Mouse (Mus musculus) MEL (cell line): ENCODE results near the gene Sparc. TPM values are rescaled to one million over a fixed set of nuclear protein-coding genes. Genes with fewer than 3 reads are reported as not detected.

Experiments used
- DNase-seq: peaks from one replicate; pipeline ENCODE4 v3.0.0; 2011; ENCODE audit warnings: low read depth, low spot score
- H3K27ac ChIP-seq: 2 replicates; pipeline ENCODE4 v1.5.1; 2012; ENCODE audit warnings: low read depth, mild to moderate bottlenecking, control low read depth, low read length, moderate library complexity; ENCODE audit not compliant: control insufficient read depth
- H3K27me3 ChIP-seq, 2 experiments: fragments of 150-350 bp in 1 of 2; sonication (generic) in 1 of 2; 2 replicates each; pipeline ENCODE4 v1.6.1; 2012; ENCODE audit warnings: low read length in 2 of 2, mild to moderate bottlenecking in 2 of 2, improper control_type of control experiment in 1 of 2, moderate library complexity in 1 of 2; ENCODE audit not compliant: insufficient read depth in 2 of 2, control insufficient read depth in 1 of 2
- H3K36me3 ChIP-seq, 2 experiments: 2 replicates each; pipeline ENCODE4 v1.6.1; 2012 to 2014; ENCODE audit warnings: low read length in 2 of 2, improper control_type of control experiment in 1 of 2, inconsistent platforms in 1 of 2, mild to moderate bottlenecking in 1 of 2; ENCODE audit not compliant: insufficient read depth in 2 of 2, control insufficient read depth in 1 of 2
- H3K4me1 ChIP-seq, 2 experiments: fragments of 150-350 bp in 1 of 2; sonication (generic) in 1 of 2; 2 replicates each; pipeline ENCODE4 v1.6.1; 2012; ENCODE audit warnings: low read length in 2 of 2, improper control_type of control experiment in 1 of 2, mild to moderate bottlenecking in 1 of 2; ENCODE audit not compliant: insufficient read depth in 2 of 2, control insufficient read depth in 1 of 2
- H3K4me3 ChIP-seq, 2 experiments: fragments of 150-350 bp in 1 of 2; sonication (generic) in 1 of 2; 2 replicates each; pipeline ENCODE4 v1.5.1; 2012; ENCODE audit warnings: low read depth in 2 of 2, low read length in 2 of 2, mild to moderate bottlenecking in 2 of 2, moderate library complexity in 2 of 2, control low read depth in 1 of 2, improper control_type of control experiment in 1 of 2; ENCODE audit not compliant: control insufficient read depth in 1 of 2, insufficient read depth in 1 of 2
- H3K79me2 ChIP-seq: 2 replicates; pipeline ENCODE4 v1.6.1; 2012; ENCODE audit warnings: mild to moderate bottlenecking, low read length, moderate library complexity; ENCODE audit not compliant: control insufficient read depth, poor library complexity, insufficient read depth
- H3K9ac ChIP-seq: 2 replicates; pipeline ENCODE4 v1.6.1; 2012; ENCODE audit warnings: low read depth, mild to moderate bottlenecking, control low read depth, low read length, moderate library complexity; ENCODE audit not compliant: control insufficient read depth, poor library complexity, severe bottlenecking
- H3K9me3 ChIP-seq: fragments of 150-350 bp; sonication (generic); replicated peaks from 2 replicates; pipeline ENCODE4 v1.6.1; 2012; ENCODE audit warnings: mild to moderate bottlenecking, low read length, improper control_type of control experiment, moderate library complexity; ENCODE audit not compliant: insufficient read depth
- BHLHE40 ChIP-seq: IDR thresholded peaks from 2 replicates; pipeline ENCODE4 v1.6.1; 2012; ENCODE audit warnings: low read depth, mild to moderate bottlenecking, inconsistent platforms, low read length, improper control_type of control experiment, borderline replicate concordance
- E2F4 ChIP-seq: IDR thresholded peaks from 2 replicates; pipeline ENCODE4 v1.6.1; 2011; ENCODE audit warnings: low read depth, low read length, improper control_type of control experiment, borderline replicate concordance
- ELF1 ChIP-seq: IDR thresholded peaks from 2 replicates; pipeline ENCODE4 v1.6.1; 2014; ENCODE audit warnings: low read depth, mild to moderate bottlenecking, inconsistent platforms, low read length, improper control_type of control experiment, moderate library complexity
- ETS1 ChIP-seq: IDR thresholded peaks from 2 replicates; pipeline ENCODE4 v1.6.1; 2012; ENCODE audit warnings: low read depth, mild to moderate bottlenecking, inconsistent platforms, low read length, improper control_type of control experiment, moderate library complexity
- GABPA ChIP-seq: IDR thresholded peaks from 2 replicates; pipeline ENCODE4 v1.6.1; 2012; ENCODE audit warnings: low read depth, mild to moderate bottlenecking, inconsistent platforms, low read length, improper control_type of control experiment, moderate library complexity
- GATA1 ChIP-seq: IDR thresholded peaks from 2 replicates; pipeline ENCODE4 v1.6.1; 2011; ENCODE audit warnings: low read depth, low read length, improper control_type of control experiment
- MAFK ChIP-seq: IDR thresholded peaks from 2 replicates; pipeline ENCODE4 v1.6.1; 2011; ENCODE audit warnings: low read depth, mild to moderate bottlenecking, low read length, improper control_type of control experiment, borderline replicate concordance
- MAX ChIP-seq: IDR thresholded peaks from 2 replicates; pipeline ENCODE4 v1.6.1; 2011; ENCODE audit warnings: low read length, improper control_type of control experiment
- MEF2A ChIP-seq: IDR thresholded peaks from 2 replicates; pipeline ENCODE4 v1.6.1; 2014; ENCODE audit warnings: low read depth, mild to moderate bottlenecking, inconsistent platforms, low read length, improper control_type of control experiment; ENCODE audit not compliant: poor library complexity, insufficient replicate concordance, severe bottlenecking; ENCODE audit errors: extremely low read depth
- MYC ChIP-seq: IDR thresholded peaks from 2 replicates; pipeline ENCODE4 v1.6.1; 2011; ENCODE audit warnings: low read depth, mild to moderate bottlenecking, low read length, improper control_type of control experiment, moderate library complexity
- NELFE ChIP-seq: IDR thresholded peaks from 2 replicates; pipeline ENCODE4 v1.6.1; 2011; ENCODE audit warnings: low read depth, low read length, improper control_type of control experiment
- NRF1 ChIP-seq: IDR thresholded peaks from 2 replicates; pipeline ENCODE4 v1.6.1; 2014; ENCODE audit warnings: low read depth, mild to moderate bottlenecking, inconsistent platforms, low read length, improper control_type of control experiment, moderate library complexity; ENCODE audit not compliant: poor library complexity, insufficient read depth, severe bottlenecking
- POLR2A ChIP-seq, 2 experiments: IDR thresholded peaks; 2 replicates each; pipeline ENCODE4 v1.6.1; 2011 to 2012; ENCODE audit warnings: low read length in 2 of 2, mild to moderate bottlenecking in 2 of 2, control low read depth in 1 of 2, improper control_type of control experiment in 1 of 2, low read depth in 1 of 2, moderate library complexity in 1 of 2; ENCODE audit not compliant: control insufficient read depth in 1 of 2, insufficient read depth in 1 of 2, poor library complexity in 1 of 2
- POLR2AphosphoS2 ChIP-seq: IDR thresholded peaks from 2 replicates; pipeline ENCODE4 v1.6.1; 2011; ENCODE audit warnings: low read length, improper control_type of control experiment
- SIN3A ChIP-seq: IDR thresholded peaks from 2 replicates; pipeline ENCODE4 v1.6.1; 2012; ENCODE audit warnings: low read length, improper control_type of control experiment, inconsistent platforms
- SMC3 ChIP-seq: IDR thresholded peaks from 2 replicates; pipeline ENCODE4 v1.6.1; 2011; ENCODE audit warnings: low read depth, low read length, improper control_type of control experiment
- TAL1 ChIP-seq: IDR thresholded peaks from 2 replicates; pipeline ENCODE4 v1.6.1; 2012; ENCODE audit warnings: mild to moderate bottlenecking, inconsistent platforms, low read length, moderate library complexity, mixed read lengths
- TBP ChIP-seq: IDR thresholded peaks from 2 replicates; pipeline ENCODE4 v1.8.0; 2011; ENCODE audit warnings: low read depth, low read length, improper control_type of control experiment
- TCF12 ChIP-seq: IDR thresholded peaks from 2 replicates; pipeline ENCODE4 v1.6.1; 2014; ENCODE audit warnings: low read depth, mild to moderate bottlenecking, inconsistent platforms, low read length, improper control_type of control experiment, moderate library complexity
- UBTF ChIP-seq: IDR thresholded peaks from 2 replicates; pipeline ENCODE4 v1.6.1; 2012; ENCODE audit warnings: low read depth, mild to moderate bottlenecking, inconsistent platforms, low read length, improper control_type of control experiment, moderate library complexity, borderline replicate concordance; ENCODE audit not compliant: insufficient read depth
- USF1 ChIP-seq: IDR thresholded peaks from 2 replicates; pipeline ENCODE4 v1.6.1; 2014; ENCODE audit warnings: low read depth, mild to moderate bottlenecking, inconsistent platforms, low read length, improper control_type of control experiment, moderate library complexity
- USF2 ChIP-seq, 2 experiments: IDR thresholded peaks; 2 replicates each; pipeline ENCODE4 v1.6.1; 2011 to 2012; ENCODE audit warnings: improper control_type of control experiment in 2 of 2, low read length in 2 of 2, borderline replicate concordance in 1 of 2, inconsistent platforms in 1 of 2, low read depth in 1 of 2, mild to moderate bottlenecking in 1 of 2; ENCODE audit not compliant: insufficient read depth in 1 of 2
- ZC3H11A ChIP-seq: IDR thresholded peaks from 2 replicates; pipeline ENCODE4 v1.6.1; 2012; ENCODE audit warnings: low read depth, mild to moderate bottlenecking, inconsistent platforms, low read length, improper control_type of control experiment
- ZNF384 ChIP-seq: IDR thresholded peaks from 2 replicates; pipeline ENCODE4 v1.6.1; 2012; ENCODE audit warnings: low read depth, mild to moderate bottlenecking, inconsistent platforms, low read length, improper control_type of control experiment
- polyA plus RNA-seq, 2 experiments: library from polyadenylated mRNA; stranded (reverse) in 1 of 2; unstranded in 1 of 2; fragments of >175 nt in 1 of 2; fragments of >200 nt in 1 of 2; gene quantifications; 2 replicates each; pipeline versions ENCODE4 v1.2.1 to v1.2.4; 2012; ENCODE audit warnings: low replicate concordance in 2 of 2, low read depth in 1 of 2; ENCODE audit not compliant: insufficient read length in 2 of 2, insufficient read depth in 1 of 2, missing spikeins in 1 of 2
- total RNA-seq: library from RNA; depleted of rRNA; stranded (reverse); fragments of 300-350 nt; gene quantifications from 2 replicates; pipeline ENCODE4 v1.2.3, GENCODE M21; 2012

Gene Sparc
- total and polyA plus RNA-seq, 3 experiments, result not detected

DNA sequence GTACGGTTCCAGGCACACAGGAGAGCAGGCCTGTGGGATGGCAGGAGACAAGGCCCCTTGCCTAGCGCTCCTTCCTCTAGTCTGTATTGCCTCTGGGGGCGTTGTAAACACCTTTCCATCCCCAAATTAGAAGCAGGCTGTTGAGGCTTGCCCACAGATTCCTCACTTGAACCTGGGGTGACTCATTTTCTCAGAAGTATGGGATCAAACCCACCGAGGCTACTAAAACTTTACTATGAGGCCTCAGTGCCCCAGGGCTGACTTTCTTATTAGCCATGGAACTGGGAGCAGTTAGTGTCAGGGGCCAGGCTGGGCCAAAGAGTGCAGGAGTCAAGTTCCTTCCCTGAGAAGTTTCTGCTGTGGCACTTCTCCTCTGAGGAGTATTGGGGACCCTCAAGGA lies 57.7 kb downstream of the Sparc start:
- no peaks in the 10 kb centered on the region for H3K4me1 ChIP-seq
- TF ChIP-seq POLR2AphosphoS2 (no peak), UBTF (no peak), MAFK (no peak), GABPA (no peak), ETS1 (no peak), SIN3A (no peak), TCF12 (no peak)
- peaks cover 20 to 36% of the 10 kb centered on the region in 2 experiments for H3K27me3 ChIP-seq
- DNase-seq, result no peak
- no peak overlapping the region for H3K27ac ChIP-seq
- no peak overlapping the region for H3K4me3 ChIP-seq
- no peak overlapping the region for H3K9ac ChIP-seq
- H3K79me2 ChIP-seq, result no peaks in the 10 kb centered on the region
- no peaks in the 10 kb centered on the region for H3K36me3 ChIP-seq
- H3K9me3 ChIP-seq, result no peaks in the 10 kb centered on the region

DNA sequence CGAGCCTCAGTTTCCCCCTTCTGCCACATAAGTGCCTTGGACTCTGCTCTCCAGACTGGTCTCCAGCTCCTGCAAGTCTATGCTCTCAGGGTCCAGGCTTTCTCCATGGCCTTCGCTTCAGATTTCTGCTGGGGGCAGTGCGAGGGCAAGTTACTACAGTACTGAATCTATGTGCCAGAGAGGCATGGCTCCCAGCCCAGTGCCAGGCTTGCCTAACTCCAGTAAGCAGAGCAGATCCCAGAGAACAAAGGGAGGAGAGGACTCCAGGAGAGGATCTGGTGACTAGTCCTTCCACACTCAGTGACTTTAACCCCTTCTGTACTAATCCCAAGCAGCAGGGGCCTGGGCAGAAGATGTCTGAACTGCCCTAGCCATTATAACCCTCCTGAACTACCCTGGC lies 58.3 kb downstream of the Sparc start:
- no peaks in the 10 kb centered on the region for H3K79me2 ChIP-seq
- TF ChIP-seq ZNF384 (no peak), TBP (no peak), ELF1 (no peak), UBTF (no peak), POLR2A (IDR thresholded peaks at IDR 0.05; ENCODE audit: control insufficient read depth in 1 of 2, insufficient read depth in 1 of 2, low read depth in 1 of 2, low read length in 2 of 2, poor library complexity in 1 of 2) (no peak), POLR2AphosphoS2 (no peak), GATA1 (no peak), TCF12 (no peak), USF1 (no peak), USF2 (IDR thresholded peaks at IDR 0.05; ENCODE audit: borderline replicate concordance in 1 of 2, insufficient read depth in 1 of 2, low read depth in 1 of 2, low read length in 2 of 2) (no peak), NRF1 (no peak), E2F4 (no peak), MEF2A (no peak), MAX (no peak), NELFE (no peak), ZC3H11A (no peak), MYC (no peak), BHLHE40 (no peak), SMC3 (no peak), TAL1 (no peak)
- no peak for DNase-seq

More for the DNA sequence above, 58.3 kb downstream of the Sparc start:
- no peak overlapping the region for H3K4me3 ChIP-seq
- H3K4me1 ChIP-seq, result no peaks in the 10 kb centered on the region
- no peak overlapping the region for H3K27ac ChIP-seq
- no peaks in the 10 kb centered on the region for H3K9me3 ChIP-seq
- peaks cover 20 to 36% of the 10 kb centered on the region in 2 experiments for H3K27me3 ChIP-seq
- no peaks in the 10 kb centered on the region for H3K36me3 ChIP-seq
- H3K9ac ChIP-seq, result no peak overlapping the region
